Mouse (Mus musculus) activated CD4-positive, CD25-positive, alpha-beta regulatory T cell, adult 9 weeks (primary cell): ENCODE results near the gene Gm16253. TPM values are rescaled to one million over a fixed set of nuclear protein-coding genes. Genes with fewer than 3 reads are reported as not detected.

Experiments used
- polyA plus RNA-seq: library from polyadenylated mRNA; unstranded; fragments of 100-300 nt; shearing (Covaris generic); gene quantifications from one replicate; pipeline ENCODE4 v1.2.1, GENCODE M21; 2017

Gm16253 gene
- polyA plus RNA-seq: 1.3 TPM

GRCm38 (mm10) chr3:96576690-96577541 is at the start of gene Gm16253:
Gene Gm16253 (plus strand): TSS chr3:96576984.

GRCm38 (mm10) chr3:96557694-96558093 is 19.1 kb upstream of the Gm16253 start, which contains the start of gene Txnip:
Gene Txnip (plus strand): TSS chr3:96557957.

GRCm38 (mm10) chr3:96593790-96594560 is 17.2 kb downstream of the Gm16253 start, which contains the start of gene Polr3gl:
Gene Polr3gl (minus strand): TSS chr3:96594181.

GRCm38 (mm10) chr3:96596228-96596707 is 19.5 kb downstream of the Gm16253 start, which contains the start of gene Ankrd34a:
Gene Ankrd34a (plus strand): TSS chr3:96596636.

GRCm38 (mm10) chr3:96600639-96601250 is 24.0 kb downstream of the Gm16253 start, which contains the start of gene Lix1l:
Gene Lix1l (plus strand): TSS chr3:96601149.

GRCm38 (mm10) chr3:96629729-96630600 is 53.2 kb downstream of the Gm16253 start, which contains the start of gene Rbm8a:
Gene Rbm8a (plus strand): TSS chr3:96629933.

Other genes starting within 250 kb of the Gm16253 start
- gene BC107364, start 124.7 kb upstream of the Gm16253 start, polyA plus RNA-seq: not detected
- gene Hfe2, start 51.8 kb upstream of the Gm16253 start, polyA plus RNA-seq: not detected
- 950 TPM for gene Txnip, start 19.0 kb upstream of the Gm16253 start, polyA plus RNA-seq
- gene Polr3gl, start 17.2 kb downstream of the Gm16253 start, polyA plus RNA-seq: 22.8 TPM
- gene Ankrd34a, start 19.7 kb downstream of the Gm16253 start, polyA plus RNA-seq: 0.17 TPM
- 0.26 TPM for gene Lix1l, start 24.2 kb downstream of the Gm16253 start, polyA plus RNA-seq
- 270 TPM for gene Rbm8a, start 52.9 kb downstream of the Gm16253 start, polyA plus RNA-seq
- gene Pex11b, start 58.4 kb downstream of the Gm16253 start, polyA plus RNA-seq: 67.2 TPM
- not detected for gene Gm42957, start 58.5 kb downstream of the Gm16253 start, polyA plus RNA-seq
- gene Itga10, start 68.6 kb downstream of the Gm16253 start, polyA plus RNA-seq: 0.28 TPM
- gene Ankrd35, start 93.1 kb downstream of the Gm16253 start, polyA plus RNA-seq: 0.09 TPM
- gene Pias3, start 119.4 kb downstream of the Gm16253 start, polyA plus RNA-seq: 22.6 TPM
- gene Nudt17, start 131.6 kb downstream of the Gm16253 start, polyA plus RNA-seq: 0.64 TPM
- 75.2 TPM for gene Polr3c, start 150.6 kb downstream of the Gm16253 start, polyA plus RNA-seq
- gene Rnf115, start 150.7 kb downstream of the Gm16253 start, polyA plus RNA-seq: 52.1 TPM